Mouse (Mus musculus): ENCODE measurements around the gene Nr3c2.

- TF ChIP-seq CTCF (IDR thresholded peaks at IDR 0.05; ENCODE audit: extremely low read depth, insufficient read depth, low read length) = no peak
- no peak for TF ChIP-seq POLR2A (IDR thresholded peaks at IDR 0.05; ENCODE audit: extremely low read depth, insufficient read depth, low read length)
Observed at GRCm38 (mm10) chr8:77261215-77261614, 362.0 kb downstream of the Nr3c2 start.
